Mouse (Mus musculus): Measurements from ENCODE around the gene Ctla4. TPM values are rescaled to one million over a fixed set of nuclear protein-coding genes. Genes with fewer than 3 reads are reported as not detected.

Ctla4 gene
- polyA plus RNA-seq, 1 experiment = not detected

DNA sequence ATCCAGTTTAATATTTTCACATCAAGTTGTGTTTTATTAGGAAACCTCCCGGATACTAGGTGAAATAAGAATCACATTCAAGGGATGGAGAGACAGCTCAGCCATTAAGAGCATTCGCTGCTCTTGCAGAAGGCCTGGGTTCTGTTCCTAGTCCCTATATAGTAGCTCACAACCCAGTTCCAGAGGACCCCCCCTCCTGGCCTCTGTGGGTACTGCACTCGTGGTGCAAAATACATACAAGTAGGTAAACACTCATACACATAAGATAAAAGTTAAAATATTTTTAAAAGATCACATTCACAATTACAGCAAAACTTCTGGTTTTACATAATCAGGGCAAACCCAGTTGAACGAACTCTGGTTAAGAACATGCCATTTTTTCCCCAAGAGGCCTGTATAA is 75.3 kb downstream of the Ctla4 start:
- no peaks in the 10 kb centered on the region for H3K9me3 ChIP-seq (ENCODE audit: control insufficient read depth, low read length)
- H3K36me3 ChIP-seq (ENCODE audit: control insufficient read depth) = no peaks in the 10 kb centered on the region
- H3K4me3 ChIP-seq (replicated peaks) = no peak overlapping the region
- no peaks in the 10 kb centered on the region for H3K27me3 ChIP-seq (ENCODE audit: control insufficient read depth)
- H3K4me1 ChIP-seq (ENCODE audit: control insufficient read depth) = no peaks in the 10 kb centered on the region
- TF ChIP-seq GATA1 (IDR thresholded peaks at IDR 0.05; ENCODE audit: low read length) (no peak), TAL1 (IDR thresholded peaks at IDR 0.05; ENCODE audit: low read length) (no peak)

Other genes with a start within 250 kb of the Ctla4 start
- gene Cd28, start 170.2 kb upstream of the Ctla4 start, polyA plus RNA-seq (2012) = 0.02 TPM in 1 of 2 replicates, not detected in the other
- not detected in 2 replicates for gene Icos, start 90.9 kb downstream of the Ctla4 start, polyA plus RNA-seq (2012)

All from erythroblast, embryonic 14.5 days (primary cell).